Mouse (Mus musculus): ENCODE results near the gene Mamdc2. TPM values are rescaled to one million over a fixed set of nuclear protein-coding genes. Genes with fewer than 3 reads are reported as not detected.

Mamdc2 gene
- polyA plus RNA-seq, 1 experiment from 2014 or later, result 1.0 TPM

- H3K27me3 ChIP-seq, result no peaks in the 10 kb centered on the region
- H3K9me3 ChIP-seq (replicated peaks), result no peaks in the 10 kb centered on the region
- H3K4me1 ChIP-seq, result no peaks in the 10 kb centered on the region
- peak; percentile 53; the same call in 1 of the 2 replicates for ATAC-seq
- H3K4me2 ChIP-seq, result no peak overlapping the region
- H3K4me3 ChIP-seq, result no peak overlapping the region
- H3K36me3 ChIP-seq (ENCODE audit: poor library complexity, severe bottlenecking), result no peaks in the 10 kb centered on the region
- no peak overlapping the region for H3K9ac ChIP-seq
- no peak overlapping the region for H3K27ac ChIP-seq
- WGBS, result 18% methylated on average over 9 of the region's 10 CpGs
Measured at GRCm38 (mm10) chr19:23478895-23479596, 30.8 kb upstream of the Mamdc2 start.

- no peak overlapping the region for H3K4me3 ChIP-seq
- WGBS, result 80% methylated on average over 6 of the region's 6 CpGs
- no peak overlapping the region for H3K9ac ChIP-seq
- no peaks in the 10 kb centered on the region for H3K27me3 ChIP-seq
- ATAC-seq, result no peak
- H3K4me1 ChIP-seq, result no peaks in the 10 kb centered on the region
- no peak overlapping the region for H3K4me2 ChIP-seq
- no peaks in the 10 kb centered on the region for H3K36me3 ChIP-seq (ENCODE audit: poor library complexity, severe bottlenecking)
- no peaks in the 10 kb centered on the region for H3K9me3 ChIP-seq (replicated peaks)
- H3K27ac ChIP-seq, result no peak overlapping the region
Measured at GRCm38 (mm10) chr19:23477826-23478225, 29.6 kb upstream of the Mamdc2 start.

GRCm38 (mm10) chr19:23467866-23468265 lies 19.6 kb upstream of the Mamdc2 start:
- Histone ChIP-seq H3K4me1 (peaks cover 11% of the 10 kb centered on the region), H3K27ac (no peak overlapping the region), H3K9ac (no peak overlapping the region), H3K4me3 (no peak overlapping the region), H3K27me3 (peaks cover 5% of the 10 kb centered on the region; the same call in 1 of the 2 replicates), H3K36me3 (ENCODE audit: poor library complexity, severe bottlenecking) (no peaks in the 10 kb centered on the region), H3K9me3 (replicated peaks) (no peaks in the 10 kb centered on the region), H3K4me2 (no peak overlapping the region)
- 3% methylated on average over 1 of the region's 1 CpGs for WGBS
- ATAC-seq, result no peak

- no peak overlapping the region for H3K27ac ChIP-seq
- no peak overlapping the region for H3K9ac ChIP-seq
- no peak overlapping the region for H3K4me3 ChIP-seq
- peaks cover 11% of the 10 kb centered on the region for H3K4me1 ChIP-seq
- no peaks in the 10 kb centered on the region for H3K36me3 ChIP-seq (ENCODE audit: poor library complexity, severe bottlenecking)
- no peak overlapping the region for H3K4me2 ChIP-seq
- no peak for ATAC-seq
- 67% methylated on average over 2 of the region's 2 CpGs for WGBS
- H3K27me3 ChIP-seq, result peaks cover 5% of the 10 kb centered on the region; the same call in 1 of the 2 replicates
- no peaks in the 10 kb centered on the region for H3K9me3 ChIP-seq (replicated peaks)
Measured at GRCm38 (mm10) chr19:23467011-23467410, 18.8 kb upstream of the Mamdc2 start.

GRCm38 (mm10) chr19:23457492-23457891 lies 9.2 kb upstream of the Mamdc2 start:
- H3K27me3 ChIP-seq, result no peaks in the 10 kb centered on the region
- no peak overlapping the region for H3K9ac ChIP-seq
- H3K9me3 ChIP-seq (replicated peaks), result no peaks in the 10 kb centered on the region
- no peak for ATAC-seq
- H3K36me3 ChIP-seq (ENCODE audit: poor library complexity, severe bottlenecking), result no peaks in the 10 kb centered on the region
- WGBS, result 45% methylated on average over 4 of the region's 4 CpGs
- no peak overlapping the region for H3K4me2 ChIP-seq
- no peak overlapping the region for H3K4me3 ChIP-seq
- H3K27ac ChIP-seq, result no peak overlapping the region
- no peaks in the 10 kb centered on the region for H3K4me1 ChIP-seq

- Histone ChIP-seq H3K9ac (no peak overlapping the region), H3K4me2 (no peak overlapping the region), H3K27me3 (peaks cover 10% of the 10 kb centered on the region; the same call in 1 of the 2 replicates), H3K36me3 (ENCODE audit: poor library complexity, severe bottlenecking) (no peaks in the 10 kb centered on the region), H3K4me1 (peaks cover 16% of the 10 kb centered on the region), H3K9me3 (replicated peaks) (no peaks in the 10 kb centered on the region), H3K4me3 (no peak overlapping the region), H3K27ac (no peak overlapping the region)
- no peak for ATAC-seq
- WGBS, result 77% methylated on average over 4 of the region's 4 CpGs
Measured at GRCm38 (mm10) chr19:23451361-23451760, 3.1 kb upstream of the Mamdc2 start.

- ATAC-seq, result peak; percentile 65
- H3K4me1 ChIP-seq, result peaks cover 16% of the 10 kb centered on the region
- H3K27ac ChIP-seq, result no peak overlapping the region
- 2% methylated on average over 23 of the region's 23 CpGs for WGBS
- H3K4me3 ChIP-seq, result peak overlapping the region; percentile 46
- H3K9me3 ChIP-seq (replicated peaks), result 0 out of 2 replicates have a peak, but pooled peaks cover 2% of the 10 kb centered on the region
- H3K4me2 ChIP-seq, result peak overlapping the region; percentile 95
- H3K36me3 ChIP-seq (ENCODE audit: poor library complexity, severe bottlenecking), result no peaks in the 10 kb centered on the region
- H3K9ac ChIP-seq, result peak overlapping the region; percentile 60
- peaks cover 10% of the 10 kb centered on the region; the same call in 1 of the 2 replicates for H3K27me3 ChIP-seq
Measured at GRCm38 (mm10) chr19:23447221-23447987, 838 bp downstream of the Mamdc2 start.

GRCm38 (mm10) chr19:23444910-23445845 lies 3.1 kb downstream of the Mamdc2 start:
- no peaks in the 10 kb centered on the region for H3K36me3 ChIP-seq (ENCODE audit: poor library complexity, severe bottlenecking)
- peaks cover 6% of the 10 kb centered on the region; the same call in 1 of the 2 replicates for H3K27me3 ChIP-seq
- H3K4me3 ChIP-seq, result no peak overlapping the region
- H3K9ac ChIP-seq, result no peak overlapping the region
- peaks cover 16% of the 10 kb centered on the region for H3K4me1 ChIP-seq
- no peak for ATAC-seq
- H3K4me2 ChIP-seq, result no peak overlapping the region
- H3K9me3 ChIP-seq (replicated peaks), result 0 out of 2 replicates have a peak, but pooled peaks cover 4% of the 10 kb centered on the region
- 60% methylated on average over 7 of the region's 7 CpGs for WGBS
- no peak overlapping the region for H3K27ac ChIP-seq

- H3K36me3 ChIP-seq (ENCODE audit: poor library complexity, severe bottlenecking), result no peaks in the 10 kb centered on the region
- H3K27ac ChIP-seq, result no peak overlapping the region
- no peak overlapping the region for H3K9ac ChIP-seq
- H3K4me2 ChIP-seq, result no peak overlapping the region
- H3K27me3 ChIP-seq, result no peaks in the 10 kb centered on the region
- no peak for ATAC-seq
- H3K9me3 ChIP-seq (replicated peaks), result no peaks in the 10 kb centered on the region
- 80% methylated on average over 4 of the region's 4 CpGs for WGBS
- no peak overlapping the region for H3K4me3 ChIP-seq
- H3K4me1 ChIP-seq, result no peaks in the 10 kb centered on the region
Measured at GRCm38 (mm10) chr19:23435731-23436130, 12.5 kb downstream of the Mamdc2 start.

- H3K9ac ChIP-seq, result no peak overlapping the region
- H3K36me3 ChIP-seq (ENCODE audit: poor library complexity, severe bottlenecking), result no peaks in the 10 kb centered on the region
- no peaks in the 10 kb centered on the region for H3K27me3 ChIP-seq
- H3K4me2 ChIP-seq, result no peak overlapping the region
- 87% methylated on average over 11 of the region's 11 CpGs for WGBS
- ATAC-seq, result no peak
- H3K27ac ChIP-seq, result no peak overlapping the region
- no peaks in the 10 kb centered on the region for H3K9me3 ChIP-seq (replicated peaks)
- H3K4me1 ChIP-seq, result no peaks in the 10 kb centered on the region
- H3K4me3 ChIP-seq, result no peak overlapping the region
Measured at GRCm38 (mm10) chr19:23434433-23434832, 13.8 kb downstream of the Mamdc2 start.

- Histone ChIP-seq H3K9me3 (replicated peaks) (no peaks in the 10 kb centered on the region), H3K4me2 (no peak overlapping the region), H3K4me3 (no peak overlapping the region), H3K9ac (no peak overlapping the region), H3K36me3 (ENCODE audit: poor library complexity, severe bottlenecking) (no peaks in the 10 kb centered on the region), H3K27me3 (no peaks in the 10 kb centered on the region), H3K27ac (no peak overlapping the region), H3K4me1 (no peaks in the 10 kb centered on the region)
- ATAC-seq, result no peak
- WGBS, result 79% methylated on average over 1 of the region's 1 CpGs
Measured at GRCm38 (mm10) chr19:23417668-23418067, 30.6 kb downstream of the Mamdc2 start.
